Comparison of ENCODE assay signal across 8 mouse cellular contexts in genomic region chr8:45934582-45935014, GRCm38 (mm10). TPM values are rescaled to one million over a fixed set of nuclear protein-coding genes. Genes with fewer than 3 reads are reported as not detected.
A peak's percentile ranks its signal among the peaks of the same experiment; 100 is the strongest.
DNase-seq lines count a peak whose midpoint lies in the region; ATAC-seq and TF ChIP-seq lines count a peak whose summit lies in the region.

Gene Ccdc110, plus strand, starts transcription at chr8:45934619.

- H3K27me3 ChIP-seq in forebrain, embryonic 15.5 days = peaks cover 3% of the 10 kb centered on the region; the same call in 1 of the 2 replicates
- H3K27me3 ChIP-seq in liver, embryonic 16.5 days (ENCODE audit: control insufficient read depth, insufficient read depth, low read depth, low read length) = no peaks in the 10 kb centered on the region
- no peaks in the 10 kb centered on the region; the same call in 1 of the 2 replicates for H3K27me3 ChIP-seq in neural tube, embryonic 13.5 days

- no peaks in the 10 kb centered on the region for H3K9me3 ChIP-seq in ES-E14 (ENCODE audit: control insufficient read depth, insufficient read depth, low read depth, low read length)
- no peaks in the 10 kb centered on the region for H3K9me3 ChIP-seq in forebrain, embryonic 15.5 days
- no peaks in the 10 kb centered on the region for H3K9me3 ChIP-seq in liver, embryonic 16.5 days (replicated peaks; ENCODE audit: control insufficient read depth, low read length)
- no peaks in the 10 kb centered on the region for H3K9me3 ChIP-seq in neural tube, embryonic 13.5 days

- H3K4me3 ChIP-seq in ES-E14 (ENCODE audit: insufficient read depth in 1 of 2, low read depth in 1 of 2, low read length in 2 of 2, poor library complexity in 1 of 2, severe bottlenecking in 1 of 2) = no peak within 1 kb of the TSS
- H3K4me3 ChIP-seq in forebrain, embryonic 15.5 days = peak within 1 kb of the TSS; percentile 44
- no peak within 1 kb of the TSS for H3K4me3 ChIP-seq in liver, embryonic 16.5 days (ENCODE audit: low read depth, low read length)
- H3K4me3 ChIP-seq in neural tube, embryonic 13.5 days = peak within 1 kb of the TSS; percentile 40

- intact Hi-C loops in heart, postnatal 14 days (cut with DNase I) = loop anchor here (1.0 to 5.0 kb wide), 6 partner anchors 47 to 572 kb away; partner anchors contain the start of gene Pdlim3

- DNase-seq in ES-E14 (ENCODE audit: low read depth, low spot score) = peak; percentile 94
- peak; percentile 72 for DNase-seq in cerebellum, adult 11-12 months
- peak; percentile 98 to 99 for DNase-seq in heart, postnatal 14 days
- DNase-seq in large intestine, adult 2 months (ENCODE audit: low read depth, low spot score) = peak; percentile 70
- DNase-seq in telencephalon, adult 2 months (ENCODE audit: low read depth, low spot score) = peak; percentile 87

- H3K4me2 ChIP-seq in forebrain, embryonic 15.5 days (replicated peaks) = peak within 1 kb of the TSS; percentile 54
- 0 out of 2 replicates have a peak within 1 kb of the TSS, but pooled peaks have one; percentile 17 for H3K4me2 ChIP-seq in liver, embryonic 16.5 days (ENCODE audit: low read depth, low read length)
- peak within 1 kb of the TSS; percentile 57 for H3K4me2 ChIP-seq in neural tube, embryonic 13.5 days

- peak; percentile 95 for ATAC-seq in forebrain, embryonic 15.5 days (replicated peaks)
- peak; percentile 19; the same call in 1 of the 2 replicates for ATAC-seq in liver, embryonic 16.5 days (ENCODE audit: low read depth)
- peak; percentile 89 for ATAC-seq in neural tube, embryonic 13.5 days (ENCODE audit: low read depth)

- under 1% methylated on average over 23 of the region's 23 CpGs for WGBS in forebrain, embryonic 15.5 days
- 4% methylated on average over 23 of the region's 23 CpGs for WGBS in large intestine, adult 2 months
- WGBS in liver, embryonic 16.5 days (ENCODE audit: insufficient replicate concordance) = 6% methylated on average over 23 of the region's 23 CpGs
- WGBS in neural tube, embryonic 13.5 days = 2% methylated on average over 23 of the region's 23 CpGs

- H3K4me1 ChIP-seq in ES-E14 (ENCODE audit: control insufficient read depth in 2 of 2, insufficient read depth in 2 of 2, low read length in 2 of 2, poor library complexity in 1 of 2) = no peaks in the 10 kb centered on the region
- 0 out of 2 replicates have a peak, but pooled peaks cover 7% of the 10 kb centered on the region for H3K4me1 ChIP-seq in forebrain, embryonic 15.5 days
- H3K4me1 ChIP-seq in liver, embryonic 16.5 days (ENCODE audit: control insufficient read depth, low read depth, low read length) = no peaks in the 10 kb centered on the region
- H3K4me1 ChIP-seq in neural tube, embryonic 13.5 days (replicated peaks) = peaks cover 8% of the 10 kb centered on the region; the same call in 1 of the 2 replicates

- no peaks in the 10 kb centered on the region; the same call in 1 of the 2 replicates for H3K36me3 ChIP-seq in ES-E14 (ENCODE audit: control insufficient read depth, insufficient read depth, low read length, poor library complexity, severe bottlenecking)
- no peaks in the 10 kb centered on the region for H3K36me3 ChIP-seq in forebrain, embryonic 15.5 days
- no peaks in the 10 kb centered on the region for H3K36me3 ChIP-seq in liver, embryonic 16.5 days (ENCODE audit: control insufficient read depth, insufficient read depth)
- H3K36me3 ChIP-seq in neural tube, embryonic 13.5 days = no peaks in the 10 kb centered on the region

- no peak within 1 kb of the TSS for H3K27ac ChIP-seq in ES-E14 (ENCODE audit: insufficient read depth, low read depth, low read length, poor library complexity, severe bottlenecking)
- H3K27ac ChIP-seq in forebrain, embryonic 15.5 days (replicated peaks) = no peak within 1 kb of the TSS
- H3K27ac ChIP-seq in liver, embryonic 16.5 days (ENCODE audit: low read length) = no peak within 1 kb of the TSS
- no peak within 1 kb of the TSS for H3K27ac ChIP-seq in neural tube, embryonic 13.5 days (replicated peaks)

- in situ Hi-C loops in ES-E14 (cut with MboI; ENCODE audit: low sequenced_read_pairs in 2 of 2, unreplicated experiment in 2 of 2) = loop anchor here (5.0 to 10.0 kb wide), 4 partner anchors 120 to 482 kb away; no protein-coding TSS in a partner anchor

- no peak within 1 kb of the TSS for H3K9ac ChIP-seq in ES-E14 (ENCODE audit: insufficient read depth, low read depth, low read length, poor library complexity, severe bottlenecking)
- H3K9ac ChIP-seq in forebrain, embryonic 15.5 days (replicated peaks) = peak within 1 kb of the TSS; percentile 41
- H3K9ac ChIP-seq in liver, embryonic 16.5 days (ENCODE audit: low read depth, low read length) = no peak within 1 kb of the TSS
- H3K9ac ChIP-seq in neural tube, embryonic 13.5 days = peak within 1 kb of the TSS; percentile 55

TF ChIP-seq in ES-E14, 5 proteins besides CTCF, POLR2A, EP300 and RAD21:
- no peak for TF ChIP-seq HCFC1 (IDR thresholded peaks at IDR 0.05; ENCODE audit: borderline replicate concordance, insufficient read depth, low read length)
- TF ChIP-seq ZC3H11A (IDR thresholded peaks at IDR 0.05; ENCODE audit: borderline replicate concordance, low read depth, low read length) = peak; percentile 100

RNA-seq across cellular contexts. Expression of gene Ccdc110, which starts in this region (rescaled TPM):
- total RNA-seq in ES-E14 (2012; rRNA removed) = not detected in 2 replicates
- polyA plus RNA-seq in forebrain, embryonic 15.5 days (2015; fragmentation: Nextera tagmentation; extraction: Ambion mirVana) = 0.38 TPM in 1 of 2 replicates, not detected in the other
- total RNA-seq in heart, postnatal 14 days (2021) = not detected
- polyA plus RNA-seq in large intestine, adult 2 months (2012; rRNA removed) = 0.05 TPM in 1 of 2 replicates, not detected in the other
- polyA plus RNA-seq in liver, embryonic 16.5 days (2015; fragmentation: Nextera tagmentation; extraction: Ambion mirVana) = not detected in 2 replicates
- polyA plus RNA-seq in neural tube, embryonic 13.5 days (2015; fragmentation: Nextera tagmentation; extraction: Ambion mirVana) = 0.11 TPM in 1 of 2 replicates, not detected in the other

Comparison
In these comparisons a context has a peak if more than half of its experiments do, and no peak if none do; other contexts are left out.
1. Peak in DNase-seq in ES-E14; RNA of the gene not detected or under 1 TPM.
2. Peak in ATAC-seq, H3K4me3 ChIP-seq, H3K9ac ChIP-seq and H3K4me2 ChIP-seq in forebrain, embryonic 15.5 days; RNA of the gene not detected or under 1 TPM.
3. Peak in DNase-seq in heart, postnatal 14 days; RNA of the gene not detected or under 1 TPM.
4. Peak in DNase-seq in large intestine, adult 2 months; RNA of the gene not detected or under 1 TPM.
5. Peak in ATAC-seq and H3K4me2 ChIP-seq in liver, embryonic 16.5 days; RNA of the gene not detected or under 1 TPM.
6. Peak in ATAC-seq, H3K4me3 ChIP-seq, H3K9ac ChIP-seq and H3K4me2 ChIP-seq in neural tube, embryonic 13.5 days; RNA of the gene not detected or under 1 TPM.
7. ATAC-seq: peak in every context shown above with its lines; median percentile 95 in forebrain, embryonic 15.5 days; 89 in neural tube, embryonic 13.5 days; 19 in liver, embryonic 16.5 days.